Mouse (Mus musculus) heart, embryonic 11.5 days (tissue): Measurements from ENCODE around the gene Ndufa3. TPM values are rescaled to one million over a fixed set of nuclear protein-coding genes. Genes with fewer than 3 reads are reported as not detected.
A peak's percentile ranks its signal among the peaks of the same experiment; 100 is the strongest.
"Not testable (repeated sequence)": the region's sequence is repeated elsewhere in the genome, so short reads cannot be mapped to it uniquely, and the experiment has no call there.

Experiments
- ATAC-seq: fragments of 200-750 bp; cut with Nextera tagmentation; replicated peaks from 2 replicates; pipeline ENCODE4 v1.8.0; 2017; ENCODE audit warnings: moderate library complexity; ENCODE audit not compliant: insufficient number of reproducible peaks, low FRiP score, low TSS enrichment
- H3K27ac ChIP-seq: fragments of 300-500 bp; sonication (generic); 2 replicates; pipeline ENCODE4 v1.5.1; 2014; ENCODE audit warnings: mild to moderate bottlenecking, low read depth, low read length
- H3K27me3 ChIP-seq: fragments of 300-500 bp; sonication (generic); 2 replicates; pipeline ENCODE4 v1.6.1; 2014; ENCODE audit warnings: mild to moderate bottlenecking, low read length, mixed read lengths; ENCODE audit not compliant: control insufficient read depth, insufficient read depth
- H3K36me3 ChIP-seq: fragments of 300-500 bp; sonication (generic); 2 replicates; pipeline ENCODE4 v1.6.1; 2014; ENCODE audit warnings: mild to moderate bottlenecking, low read length, moderate library complexity, mixed read lengths; ENCODE audit not compliant: control insufficient read depth, insufficient read depth
- H3K4me1 ChIP-seq: fragments of 300-500 bp; sonication (generic); 2 replicates; pipeline ENCODE4 v1.6.1; 2014; ENCODE audit warnings: low read length; ENCODE audit not compliant: control insufficient read depth, insufficient read depth
- H3K4me2 ChIP-seq: fragments of 300-500 bp; sonication (generic); 2 replicates; pipeline ENCODE4 v1.6.1; 2014; ENCODE audit warnings: mild to moderate bottlenecking, moderate library complexity
- H3K4me3 ChIP-seq: fragments of 300-500 bp; sonication (generic); 2 replicates; pipeline ENCODE4 v1.5.1; 2014; ENCODE audit warnings: low read depth, low read length
- H3K9ac ChIP-seq: fragments of 300-500 bp; sonication (generic); 2 replicates; pipeline ENCODE4 v1.6.1; 2014; ENCODE audit warnings: mild to moderate bottlenecking, low read depth, low read length, moderate library complexity
- H3K9me3 ChIP-seq: fragments of 300-500 bp; sonication (generic); replicated peaks from 2 replicates; pipeline ENCODE4 v1.6.1; 2016; ENCODE audit warnings: low read length; ENCODE audit not compliant: control insufficient read depth
- WGBS: fragments of 180-500 bp; shearing (Covaris S2); extraction: QIAGEN DNeasy Blood & Tissue Kit; methylation state at CpG from one replicate; pipeline ENCODE4 v1.1.7; 2014; ENCODE audit not compliant: insufficient replicate concordance; 5-methylcytosine and 5-hydroxymethylcytosine counted together
- polyA plus RNA-seq: library from polyadenylated mRNA; unstranded; fragments of >200 nt; fragmentation: Nextera tagmentation; extraction: Ambion mirVana; gene quantifications from 2 replicates; pipeline ENCODE4 v1.2.1, GENCODE M21; 2014

Ndufa3 gene
- polyA plus RNA-seq, result 621 and 642 TPM in 2 replicates

GRCm38 (mm10) chr7:3617242-3617995 lies at the start of gene Ndufa3:
TSS of gene Ndufa3 (plus strand) at chr7:3617373.
- Histone ChIP-seq H3K4me3 (peak within 1 kb of the TSS; percentile 89), H3K27ac (peak within 1 kb of the TSS; percentile 79)
- under 1% methylated on average over 32 of the region's 32 CpGs for WGBS

GRCm38 (mm10) chr7:3569725-3570124 lies 47.4 kb upstream of the Ndufa3 start:
- no peak for ATAC-seq
- Histone ChIP-seq H3K9me3 (no peaks in the 10 kb centered on the region), H3K36me3 (no peaks in the 10 kb centered on the region), H3K4me1 (no peaks in the 10 kb centered on the region), H3K27ac (no peak overlapping the region), H3K27me3 (no peaks in the 10 kb centered on the region), H3K4me2 (no peak overlapping the region), H3K9ac (no peak overlapping the region), H3K4me3 (no peak overlapping the region)
- 66% methylated on average over 6 of the region's 6 CpGs for WGBS

More at GRCm38 (mm10) chr7:3617242-3617995, at the start of gene Ndufa3:
- Histone ChIP-seq H3K9ac (peak within 1 kb of the TSS; percentile 95), H3K4me1 (0 out of 2 replicates have a peak, but pooled peaks cover 2% of the 10 kb centered on the region), H3K9me3 (no peaks in the 10 kb centered on the region), H3K36me3 (peaks cover 11% of the 10 kb centered on the region), H3K4me2 (peak within 1 kb of the TSS; percentile 87), H3K27me3 (no peaks in the 10 kb centered on the region)
- ATAC-seq, result peak; percentile 91

GRCm38 (mm10) chr7:3570580-3570979 lies 46.6 kb upstream of the Ndufa3 start:
- H3K36me3 ChIP-seq, H3K4me1 ChIP-seq, H3K9ac ChIP-seq, H3K4me2 ChIP-seq, H3K27ac ChIP-seq, H3K4me3 ChIP-seq, H3K9me3 ChIP-seq, ATAC-seq, H3K27me3 ChIP-seq: not testable (repeated sequence)
- WGBS, result 87% methylated on average over 3 of the region's 3 CpGs

- Histone ChIP-seq H3K9ac (no peak overlapping the region), H3K4me2 (no peak overlapping the region), H3K27me3 (no peaks in the 10 kb centered on the region), H3K27ac (no peak overlapping the region), H3K9me3 (no peaks in the 10 kb centered on the region), H3K4me3 (no peak overlapping the region), H3K36me3 (no peaks in the 10 kb centered on the region), H3K4me1 (no peaks in the 10 kb centered on the region)
- WGBS, result 75% methylated on average over 1 of the region's 1 CpGs
- ATAC-seq, result no peak
Observed at GRCm38 (mm10) chr7:3571847-3572246, 45.3 kb upstream of the Ndufa3 start.

- H3K4me1 ChIP-seq, result no peaks in the 10 kb centered on the region
- H3K9me3 ChIP-seq, result no peaks in the 10 kb centered on the region
- WGBS, result 47% methylated on average over 5 of the region's 5 CpGs
- no peaks in the 10 kb centered on the region for H3K36me3 ChIP-seq
- ATAC-seq, result no peak
- no peaks in the 10 kb centered on the region for H3K27me3 ChIP-seq
- H3K9ac ChIP-seq, result no peak overlapping the region
- no peak overlapping the region for H3K4me2 ChIP-seq
- no peak overlapping the region for H3K4me3 ChIP-seq
- no peak overlapping the region for H3K27ac ChIP-seq
Observed at GRCm38 (mm10) chr7:3574216-3574615, 43.0 kb upstream of the Ndufa3 start.

- H3K36me3 ChIP-seq, result no peaks in the 10 kb centered on the region
- ATAC-seq, result no peak
- no peaks in the 10 kb centered on the region for H3K9me3 ChIP-seq
- H3K27ac ChIP-seq, result no peak overlapping the region
- no peak overlapping the region for H3K4me3 ChIP-seq
- H3K27me3 ChIP-seq, result no peaks in the 10 kb centered on the region
- H3K4me1 ChIP-seq, result no peaks in the 10 kb centered on the region
- no peak overlapping the region for H3K9ac ChIP-seq
- no peak overlapping the region for H3K4me2 ChIP-seq
- WGBS, result 68% methylated on average over 5 of the region's 5 CpGs
Observed at GRCm38 (mm10) chr7:3576354-3577124, 40.6 kb upstream of the Ndufa3 start.

- no peaks in the 10 kb centered on the region for H3K27me3 ChIP-seq
- 74% methylated on average over 2 of the region's 2 CpGs for WGBS
- H3K36me3 ChIP-seq, result no peaks in the 10 kb centered on the region
- no peaks in the 10 kb centered on the region for H3K9me3 ChIP-seq
- no peak overlapping the region for H3K4me2 ChIP-seq
- H3K9ac ChIP-seq, result no peak overlapping the region
- no peak for ATAC-seq
- H3K27ac ChIP-seq, result no peak overlapping the region
- H3K4me3 ChIP-seq, result no peak overlapping the region
- no peaks in the 10 kb centered on the region for H3K4me1 ChIP-seq
Observed at GRCm38 (mm10) chr7:3578196-3578595, 39.0 kb upstream of the Ndufa3 start.

GRCm38 (mm10) chr7:3578952-3579546 lies 38.1 kb upstream of the Ndufa3 start:
- WGBS, result 64% methylated on average over 6 of the region's 6 CpGs
- H3K4me2 ChIP-seq, result no peak overlapping the region
- H3K27me3 ChIP-seq, result no peaks in the 10 kb centered on the region
- no peaks in the 10 kb centered on the region for H3K4me1 ChIP-seq
- ATAC-seq, result no peak
- no peak overlapping the region for H3K4me3 ChIP-seq
- no peak overlapping the region for H3K27ac ChIP-seq
- H3K9ac ChIP-seq, result no peak overlapping the region
- H3K36me3 ChIP-seq, result no peaks in the 10 kb centered on the region
- H3K9me3 ChIP-seq, result no peaks in the 10 kb centered on the region
